Mouse (Mus musculus) kidney, embryonic 16.5 days (tissue): ENCODE measurements at regions not wholly inside any gene's neighbourhood (a gene's known extent, or its start where the extent isn't known, plus 50 kb on each side); places are given as distances from the start of the nearest gene placed in this dataset.

Experiments
- ATAC-seq: fragments of 200-750 bp; cut with Nextera tagmentation; 2 replicates; pipeline ENCODE4 v1.8.0; 2017; ENCODE audit warnings: moderate TSS enrichment; ENCODE audit not compliant: low FRiP score, low TSS enrichment
- H3K27ac ChIP-seq: fragments of 300-500 bp; sonication (generic); 2 replicates; pipeline ENCODE4 v1.5.1; 2014; ENCODE audit warnings: low read length
- H3K27me3 ChIP-seq: fragments of 300-500 bp; sonication (generic); 2 replicates; pipeline ENCODE4 v1.6.1; 2014; ENCODE audit warnings: low read length, control low read depth, mixed read lengths; ENCODE audit not compliant: insufficient read depth
- H3K36me3 ChIP-seq: fragments of 300-500 bp; sonication (generic); 2 replicates; pipeline ENCODE4 v1.6.1; 2014; ENCODE audit warnings: low read length, control low read depth, mixed read lengths; ENCODE audit not compliant: insufficient read depth
- H3K4me1 ChIP-seq: fragments of 300-500 bp; sonication (generic); 2 replicates; pipeline ENCODE4 v1.6.1; 2014; ENCODE audit warnings: low read length, control low read depth, mixed read lengths; ENCODE audit not compliant: insufficient read depth
- H3K4me2 ChIP-seq: fragments of 300-500 bp; sonication (generic); replicated peaks from 2 replicates; pipeline ENCODE4 v1.6.1; 2014; ENCODE audit warnings: low read depth, low read length
- H3K4me3 ChIP-seq: fragments of 300-500 bp; sonication (generic); 2 replicates; pipeline ENCODE4 v1.5.1; 2014; ENCODE audit warnings: mild to moderate bottlenecking, low read length
- H3K9ac ChIP-seq: fragments of 300-500 bp; sonication (generic); replicated peaks from 2 replicates; pipeline ENCODE4 v1.6.1; 2014; ENCODE audit warnings: low read length
- H3K9me3 ChIP-seq: fragments of 300-500 bp; sonication (generic); 2 replicates; pipeline ENCODE4 v1.6.1; 2016; ENCODE audit warnings: low read length, control low read depth
- WGBS: fragments of 180-500 bp; shearing (Covaris S2); extraction: QIAGEN DNeasy Blood & Tissue Kit; methylation state at CpG from one replicate; pipeline ENCODE4 v1.1.7; 2014; 5-methylcytosine and 5-hydroxymethylcytosine counted together

- H3K27ac ChIP-seq = no peak overlapping the region
- H3K9me3 ChIP-seq = no peaks in the 10 kb centered on the region
- peak overlapping the region; percentile 20; the same call in 1 of the 2 replicates for H3K4me2 ChIP-seq
- no peaks in the 10 kb centered on the region for H3K36me3 ChIP-seq
- H3K27me3 ChIP-seq = no peaks in the 10 kb centered on the region
- WGBS = 56% methylated on average over 12 of the region's 12 CpGs
- H3K4me1 ChIP-seq = no peaks in the 10 kb centered on the region
- H3K4me3 ChIP-seq = no peak overlapping the region
- no peak overlapping the region for H3K9ac ChIP-seq
- peak; percentile 51; the same call in 1 of the 2 replicates for ATAC-seq
Measured at GRCm38 (mm10) chr1:33271437-33272145, 398.0 kb downstream of the Prim2 start.

- Histone ChIP-seq H3K4me1 (no peaks in the 10 kb centered on the region), H3K9me3 (no peaks in the 10 kb centered on the region), H3K27me3 (no peaks in the 10 kb centered on the region), H3K27ac (no peak overlapping the region), H3K4me3 (no peak overlapping the region), H3K9ac (no peak overlapping the region), H3K36me3 (no peaks in the 10 kb centered on the region), H3K4me2 (no peak overlapping the region)
- WGBS = 74% methylated on average over 4 of the region's 4 CpGs
- ATAC-seq = no peak
Measured at GRCm38 (mm10) chr1:33269162-33269561, 400.4 kb downstream of the Prim2 start.

- ATAC-seq = no peak
- WGBS = 80% methylated on average over 5 of the region's 5 CpGs
- Histone ChIP-seq H3K27ac (no peak overlapping the region), H3K4me3 (no peak overlapping the region), H3K4me1 (no peaks in the 10 kb centered on the region), H3K4me2 (no peak overlapping the region), H3K36me3 (no peaks in the 10 kb centered on the region), H3K27me3 (no peaks in the 10 kb centered on the region), H3K9ac (no peak overlapping the region), H3K9me3 (no peaks in the 10 kb centered on the region)
Measured at GRCm38 (mm10) chr1:33265731-33266415, 403.7 kb downstream of the Prim2 start.

GRCm38 (mm10) chr1:33249474-33249873 is 420.1 kb downstream of the Prim2 start:
- no peak for ATAC-seq
- H3K9ac ChIP-seq = no peak overlapping the region
- H3K4me2 ChIP-seq = no peak overlapping the region

GRCm38 (mm10) chr1:33247076-33247475 is 422.5 kb downstream of the Prim2 start:
- Histone ChIP-seq H3K4me2 (no peak overlapping the region), H3K27me3 (no peaks in the 10 kb centered on the region), H3K4me1 (no peaks in the 10 kb centered on the region), H3K9ac (no peak overlapping the region), H3K9me3 (no peaks in the 10 kb centered on the region), H3K36me3 (no peaks in the 10 kb centered on the region), H3K4me3 (no peak overlapping the region), H3K27ac (no peak overlapping the region)
- WGBS = 87% methylated on average over 6 of the region's 6 CpGs
- ATAC-seq = no peak

More at GRCm38 (mm10) chr1:33249474-33249873, 420.1 kb downstream of the Prim2 start:
- Histone ChIP-seq H3K9me3 (no peaks in the 10 kb centered on the region), H3K4me3 (no peak overlapping the region), H3K27me3 (no peaks in the 10 kb centered on the region), H3K27ac (no peak overlapping the region), H3K36me3 (no peaks in the 10 kb centered on the region), H3K4me1 (no peaks in the 10 kb centered on the region)
- WGBS = 91% methylated on average over 5 of the region's 5 CpGs

GRCm38 (mm10) chr1:33245186-33245585 is 424.4 kb downstream of the Prim2 start:
- no peak overlapping the region for H3K27ac ChIP-seq
- H3K27me3 ChIP-seq = no peaks in the 10 kb centered on the region
- H3K36me3 ChIP-seq = no peaks in the 10 kb centered on the region
- H3K4me3 ChIP-seq = no peak overlapping the region
- no peak overlapping the region for H3K9ac ChIP-seq
- H3K4me2 ChIP-seq = no peak overlapping the region
- no peaks in the 10 kb centered on the region for H3K4me1 ChIP-seq
- ATAC-seq = no peak
- H3K9me3 ChIP-seq = no peaks in the 10 kb centered on the region
- 79% methylated on average over 4 of the region's 4 CpGs for WGBS

- Histone ChIP-seq H3K4me3 (no peak overlapping the region), H3K9ac (no peak overlapping the region), H3K4me2 (no peak overlapping the region), H3K27me3 (no peaks in the 10 kb centered on the region), H3K36me3 (no peaks in the 10 kb centered on the region), H3K9me3 (no peaks in the 10 kb centered on the region), H3K27ac (no peak overlapping the region), H3K4me1 (no peaks in the 10 kb centered on the region)
- 80% methylated on average over 8 of the region's 8 CpGs for WGBS
- no peak for ATAC-seq
Measured at GRCm38 (mm10) chr1:33244691-33245090, 424.9 kb downstream of the Prim2 start.

GRCm38 (mm10) chr1:33222997-33223396 is 446.6 kb downstream of the Prim2 start:
- H3K36me3 ChIP-seq = no peaks in the 10 kb centered on the region
- H3K27ac ChIP-seq = no peak overlapping the region
- H3K27me3 ChIP-seq = no peaks in the 10 kb centered on the region
- no peaks in the 10 kb centered on the region for H3K4me1 ChIP-seq
- H3K4me3 ChIP-seq = no peak overlapping the region
- no peak for ATAC-seq
- WGBS = 73% methylated on average over 6 of the region's 6 CpGs
- H3K9me3 ChIP-seq = no peaks in the 10 kb centered on the region
- no peak overlapping the region for H3K4me2 ChIP-seq
- H3K9ac ChIP-seq = no peak overlapping the region

GRCm38 (mm10) chr1:33214815-33215214 is 454.8 kb downstream of the Prim2 start:
- Histone ChIP-seq H3K4me1 (no peaks in the 10 kb centered on the region), H3K9me3 (no peaks in the 10 kb centered on the region), H3K4me3 (no peak overlapping the region), H3K9ac (no peak overlapping the region), H3K27me3 (no peaks in the 10 kb centered on the region), H3K4me2 (no peak overlapping the region), H3K27ac (no peak overlapping the region), H3K36me3 (no peaks in the 10 kb centered on the region)
- ATAC-seq = no peak
- 76% methylated on average over 5 of the region's 5 CpGs for WGBS

- no peaks in the 10 kb centered on the region for H3K4me1 ChIP-seq
- H3K4me3 ChIP-seq = no peak overlapping the region
- H3K9me3 ChIP-seq = no peaks in the 10 kb centered on the region
- 83% methylated on average over 1 of the region's 1 CpGs for WGBS
- no peak overlapping the region for H3K27ac ChIP-seq
- ATAC-seq = no peak
- no peak overlapping the region for H3K4me2 ChIP-seq
- H3K27me3 ChIP-seq = no peaks in the 10 kb centered on the region
- no peak overlapping the region for H3K9ac ChIP-seq
- H3K36me3 ChIP-seq = no peaks in the 10 kb centered on the region
Measured at GRCm38 (mm10) chr1:33214394-33214793, 455.2 kb downstream of the Prim2 start.
